Mouse (Mus musculus): ENCODE data around the gene Ezr. TPM values are rescaled to one million over a fixed set of nuclear protein-coding genes. Genes with fewer than 3 reads are reported as not detected.
"Not testable (repeated sequence)": the region's sequence is repeated elsewhere in the genome, so short reads cannot be mapped to it uniquely, and the experiment has no call there.

Ezr gene
- polyA plus RNA-seq, 1 experiment, result 168 TPM

- peaks cover 19% of the 10 kb centered on the region for H3K9me3 ChIP-seq (replicated peaks; ENCODE audit: control insufficient read depth, insufficient read depth, low read length, poor library complexity, severe bottlenecking)
- H3K36me3 ChIP-seq (ENCODE audit: control insufficient read depth, insufficient read depth, low read length, poor library complexity, severe bottlenecking), result peaks cover 14% of the 10 kb centered on the region
- H3K27ac ChIP-seq (ENCODE audit: insufficient read depth, low read length), result no peak overlapping the region
- no peak overlapping the region for H3K4me3 ChIP-seq (ENCODE audit: low read depth, low read length)
- H3K9ac ChIP-seq (ENCODE audit: low read depth, poor library complexity, severe bottlenecking), result no peak overlapping the region
- TF ChIP-seq POLR2A (IDR thresholded peaks at IDR 0.05; ENCODE audit: insufficient read depth, low read length) (no peak), CTCF (IDR thresholded peaks at IDR 0.05; ENCODE audit: low read depth, low read length) (no peak), EP300 (IDR thresholded peaks at IDR 0.05; ENCODE audit: insufficient read depth, low read depth, low read length) (no peak)
- H3K4me1 ChIP-seq (ENCODE audit: control insufficient read depth, insufficient read depth, low read length), result no peaks in the 10 kb centered on the region
- H3K27me3 ChIP-seq (ENCODE audit: control insufficient read depth, insufficient read depth, low read length, poor library complexity, severe bottlenecking), result no peaks in the 10 kb centered on the region
Observed at GRCm38 (mm10) chr17:6733322-6733875, 49.2 kb downstream of the Ezr start.

- no peak overlapping the region for H3K27ac ChIP-seq (ENCODE audit: insufficient read depth, low read length)
Observed at GRCm38 (mm10) chr17:6732665-6733064, 49.9 kb downstream of the Ezr start.

GRCm38 (mm10) chr17:6731634-6732033 lies 51.0 kb downstream of the Ezr start:
- Histone ChIP-seq H3K4me1 (ENCODE audit: control insufficient read depth, insufficient read depth, low read length) (no peaks in the 10 kb centered on the region), H3K9me3 (replicated peaks; ENCODE audit: control insufficient read depth, insufficient read depth, low read length, poor library complexity, severe bottlenecking) (peaks cover 1% of the 10 kb centered on the region)
- TF ChIP-seq CTCF (IDR thresholded peaks at IDR 0.05; ENCODE audit: low read depth, low read length) (no peak), EP300 (IDR thresholded peaks at IDR 0.05; ENCODE audit: insufficient read depth, low read depth, low read length) (no peak), POLR2A (IDR thresholded peaks at IDR 0.05; ENCODE audit: insufficient read depth, low read length) (no peak)

More at GRCm38 (mm10) chr17:6732665-6733064, 49.9 kb downstream of the Ezr start:
- no peaks in the 10 kb centered on the region for H3K27me3 ChIP-seq (ENCODE audit: control insufficient read depth, insufficient read depth, low read length, poor library complexity, severe bottlenecking)
- H3K36me3 ChIP-seq (ENCODE audit: control insufficient read depth, insufficient read depth, low read length, poor library complexity, severe bottlenecking), result peaks cover 6% of the 10 kb centered on the region
- H3K4me1 ChIP-seq (ENCODE audit: control insufficient read depth, insufficient read depth, low read length), result no peaks in the 10 kb centered on the region
- no peak for TF ChIP-seq CTCF (IDR thresholded peaks at IDR 0.05; ENCODE audit: low read depth, low read length)
- TF ChIP-seq EP300 (IDR thresholded peaks at IDR 0.05; ENCODE audit: insufficient read depth, low read depth, low read length), result no peak
- TF ChIP-seq POLR2A (IDR thresholded peaks at IDR 0.05; ENCODE audit: insufficient read depth, low read length), result no peak
- H3K4me3 ChIP-seq (ENCODE audit: low read depth, low read length), result no peak overlapping the region
- no peak overlapping the region for H3K9ac ChIP-seq (ENCODE audit: low read depth, poor library complexity, severe bottlenecking)
- H3K9me3 ChIP-seq (replicated peaks; ENCODE audit: control insufficient read depth, insufficient read depth, low read length, poor library complexity, severe bottlenecking), result peaks cover 12% of the 10 kb centered on the region

GRCm38 (mm10) chr17:6731132-6731531 lies 51.5 kb downstream of the Ezr start:
- Histone ChIP-seq H3K4me1 (ENCODE audit: control insufficient read depth, insufficient read depth, low read length) (no peaks in the 10 kb centered on the region), H3K36me3 (ENCODE audit: control insufficient read depth, insufficient read depth, low read length, poor library complexity, severe bottlenecking) (no peaks in the 10 kb centered on the region), H3K27ac (ENCODE audit: insufficient read depth, low read length) (no peak overlapping the region), H3K9ac (ENCODE audit: low read depth, poor library complexity, severe bottlenecking) (no peak overlapping the region), H3K4me3 (ENCODE audit: low read depth, low read length) (no peak overlapping the region), H3K27me3 (ENCODE audit: control insufficient read depth, insufficient read depth, low read length, poor library complexity, severe bottlenecking) (no peaks in the 10 kb centered on the region), H3K9me3 (replicated peaks; ENCODE audit: control insufficient read depth, insufficient read depth, low read length, poor library complexity, severe bottlenecking) (no peaks in the 10 kb centered on the region)
- TF ChIP-seq POLR2A (IDR thresholded peaks at IDR 0.05; ENCODE audit: insufficient read depth, low read length) (no peak), EP300 (IDR thresholded peaks at IDR 0.05; ENCODE audit: insufficient read depth, low read depth, low read length) (no peak), CTCF (IDR thresholded peaks at IDR 0.05; ENCODE audit: low read depth, low read length) (no peak)

More at GRCm38 (mm10) chr17:6731634-6732033, 51.0 kb downstream of the Ezr start:
- no peak overlapping the region for H3K4me3 ChIP-seq (ENCODE audit: low read depth, low read length)
- H3K27me3 ChIP-seq (ENCODE audit: control insufficient read depth, insufficient read depth, low read length, poor library complexity, severe bottlenecking), result no peaks in the 10 kb centered on the region
- no peak overlapping the region for H3K27ac ChIP-seq (ENCODE audit: insufficient read depth, low read length)
- H3K9ac ChIP-seq (ENCODE audit: low read depth, poor library complexity, severe bottlenecking), result no peak overlapping the region
- H3K36me3 ChIP-seq (ENCODE audit: control insufficient read depth, insufficient read depth, low read length, poor library complexity, severe bottlenecking), result no peaks in the 10 kb centered on the region

- no peaks in the 10 kb centered on the region for H3K36me3 ChIP-seq (ENCODE audit: control insufficient read depth, insufficient read depth, low read length, poor library complexity, severe bottlenecking)
- H3K4me1 ChIP-seq (ENCODE audit: control insufficient read depth, insufficient read depth, low read length), result no peaks in the 10 kb centered on the region
- TF ChIP-seq POLR2A (IDR thresholded peaks at IDR 0.05; ENCODE audit: insufficient read depth, low read length) (no peak), CTCF (IDR thresholded peaks at IDR 0.05; ENCODE audit: low read depth, low read length) (no peak), EP300 (IDR thresholded peaks at IDR 0.05; ENCODE audit: insufficient read depth, low read depth, low read length) (no peak)
- H3K9ac ChIP-seq (ENCODE audit: low read depth, poor library complexity, severe bottlenecking), result no peak overlapping the region
- no peak overlapping the region for H3K27ac ChIP-seq (ENCODE audit: insufficient read depth, low read length)
- H3K27me3 ChIP-seq (ENCODE audit: control insufficient read depth, insufficient read depth, low read length, poor library complexity, severe bottlenecking), result no peaks in the 10 kb centered on the region
- H3K4me3 ChIP-seq (ENCODE audit: low read depth, low read length), result no peak overlapping the region
- no peaks in the 10 kb centered on the region for H3K9me3 ChIP-seq (replicated peaks; ENCODE audit: control insufficient read depth, insufficient read depth, low read length, poor library complexity, severe bottlenecking)
Observed at GRCm38 (mm10) chr17:6729244-6729742, 53.3 kb downstream of the Ezr start.

- no peaks in the 10 kb centered on the region for H3K4me1 ChIP-seq (ENCODE audit: control insufficient read depth, insufficient read depth, low read length)
- no peaks in the 10 kb centered on the region for H3K36me3 ChIP-seq (ENCODE audit: control insufficient read depth, insufficient read depth, low read length, poor library complexity, severe bottlenecking)
- H3K27me3 ChIP-seq (ENCODE audit: control insufficient read depth, insufficient read depth, low read length, poor library complexity, severe bottlenecking), result no peaks in the 10 kb centered on the region
- no peak overlapping the region for H3K27ac ChIP-seq (ENCODE audit: insufficient read depth, low read length)
- TF ChIP-seq EP300 (IDR thresholded peaks at IDR 0.05; ENCODE audit: insufficient read depth, low read depth, low read length), result no peak
- TF ChIP-seq POLR2A (IDR thresholded peaks at IDR 0.05; ENCODE audit: insufficient read depth, low read length), result no peak
- no peak for TF ChIP-seq CTCF (IDR thresholded peaks at IDR 0.05; ENCODE audit: low read depth, low read length)
- H3K4me3 ChIP-seq (ENCODE audit: low read depth, low read length), result no peak overlapping the region
- no peak overlapping the region for H3K9ac ChIP-seq (ENCODE audit: low read depth, poor library complexity, severe bottlenecking)
- no peaks in the 10 kb centered on the region for H3K9me3 ChIP-seq (replicated peaks; ENCODE audit: control insufficient read depth, insufficient read depth, low read length, poor library complexity, severe bottlenecking)
Observed at GRCm38 (mm10) chr17:6727996-6728610, 54.5 kb downstream of the Ezr start.

GRCm38 (mm10) chr17:6713944-6714343 lies 68.6 kb downstream of the Ezr start:
- not testable (repeated sequence) for H3K9me3 ChIP-seq (replicated peaks; ENCODE audit: control insufficient read depth, insufficient read depth, low read length, poor library complexity, severe bottlenecking); H3K27ac ChIP-seq (ENCODE audit: insufficient read depth, low read length); H3K4me3 ChIP-seq (ENCODE audit: low read depth, low read length); H3K27me3 ChIP-seq (ENCODE audit: control insufficient read depth, insufficient read depth, low read length, poor library complexity, severe bottlenecking); H3K36me3 ChIP-seq (ENCODE audit: control insufficient read depth, insufficient read depth, low read length, poor library complexity, severe bottlenecking); H3K9ac ChIP-seq (ENCODE audit: low read depth, poor library complexity, severe bottlenecking); H3K4me1 ChIP-seq (ENCODE audit: control insufficient read depth, insufficient read depth, low read length)

- H3K9me3 ChIP-seq (replicated peaks; ENCODE audit: control insufficient read depth, insufficient read depth, low read length, poor library complexity, severe bottlenecking); H3K9ac ChIP-seq (ENCODE audit: low read depth, poor library complexity, severe bottlenecking); H3K27ac ChIP-seq (ENCODE audit: insufficient read depth, low read length); H3K4me3 ChIP-seq (ENCODE audit: low read depth, low read length); H3K4me1 ChIP-seq (ENCODE audit: control insufficient read depth, insufficient read depth, low read length); H3K36me3 ChIP-seq (ENCODE audit: control insufficient read depth, insufficient read depth, low read length, poor library complexity, severe bottlenecking); H3K27me3 ChIP-seq (ENCODE audit: control insufficient read depth, insufficient read depth, low read length, poor library complexity, severe bottlenecking): not testable (repeated sequence)
Observed at GRCm38 (mm10) chr17:6713483-6713882, 69.1 kb downstream of the Ezr start.

Measured in ES-Bruce4 (cell line).